Mouse (Mus musculus) c-Kit-positive CD71-negative TER-119-negative erythroid progenitor cells, embryonic 14.5 days (primary cell): ENCODE results near the gene Tmem132d.

Source experiments
- DNase-seq: peaks from one replicate; pipeline ENCODE4 v3.0.0-alpha.2; 2013; ENCODE audit warnings: low read depth

Gene Tmem132d

DNA sequence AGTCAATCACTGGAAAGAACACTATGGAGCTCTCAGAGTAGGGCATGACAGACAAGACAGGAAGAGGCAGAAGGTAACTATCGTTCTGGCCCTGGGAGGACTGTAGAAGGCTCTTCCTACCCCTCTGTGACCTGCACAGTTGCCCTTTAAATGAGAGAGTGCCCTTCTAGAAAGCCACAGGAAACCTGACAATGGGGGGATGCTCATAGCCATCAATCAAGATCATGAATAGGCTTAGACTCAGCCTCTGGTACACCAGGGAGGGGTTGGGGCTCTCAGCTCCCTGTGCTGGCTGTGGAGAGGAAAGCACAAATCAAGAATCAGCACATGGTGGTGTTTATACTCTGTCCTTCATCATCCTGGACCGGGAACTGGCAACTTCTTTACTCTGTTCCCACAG lies 227.2 kb downstream of the Tmem132d start:
- DNase-seq = no peak

DNA sequence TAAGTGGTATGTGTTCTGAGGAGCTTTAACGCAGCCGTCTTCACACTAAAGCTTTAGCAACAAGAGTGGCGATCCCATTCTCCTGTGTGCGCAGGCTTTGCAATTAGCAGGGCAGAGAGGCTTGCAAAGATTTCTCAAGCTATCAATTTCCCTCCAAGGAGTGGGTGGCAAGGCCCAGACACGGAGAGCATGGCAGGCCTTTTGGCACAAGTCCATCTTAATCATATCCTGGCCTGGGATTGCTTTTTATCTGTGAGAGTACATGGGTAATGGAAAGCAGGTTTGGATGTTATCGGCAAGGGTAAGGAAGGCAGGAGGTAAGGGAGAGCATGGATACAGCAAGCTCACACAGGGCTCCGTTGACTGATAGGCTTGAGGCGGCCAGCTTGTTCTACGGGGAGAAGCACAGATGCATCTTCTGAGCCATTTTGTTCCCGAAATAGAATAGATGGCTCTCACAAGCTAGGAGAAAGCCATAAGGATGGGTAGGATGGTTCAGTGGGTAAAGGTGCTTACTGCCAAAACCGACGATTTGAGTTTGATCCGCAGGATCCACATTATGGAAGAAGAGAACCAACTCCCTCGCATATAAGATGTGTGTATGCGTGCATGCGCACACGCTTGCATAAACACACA lies 228.1 kb downstream of the Tmem132d start:
- DNase-seq = no peak

DNA sequence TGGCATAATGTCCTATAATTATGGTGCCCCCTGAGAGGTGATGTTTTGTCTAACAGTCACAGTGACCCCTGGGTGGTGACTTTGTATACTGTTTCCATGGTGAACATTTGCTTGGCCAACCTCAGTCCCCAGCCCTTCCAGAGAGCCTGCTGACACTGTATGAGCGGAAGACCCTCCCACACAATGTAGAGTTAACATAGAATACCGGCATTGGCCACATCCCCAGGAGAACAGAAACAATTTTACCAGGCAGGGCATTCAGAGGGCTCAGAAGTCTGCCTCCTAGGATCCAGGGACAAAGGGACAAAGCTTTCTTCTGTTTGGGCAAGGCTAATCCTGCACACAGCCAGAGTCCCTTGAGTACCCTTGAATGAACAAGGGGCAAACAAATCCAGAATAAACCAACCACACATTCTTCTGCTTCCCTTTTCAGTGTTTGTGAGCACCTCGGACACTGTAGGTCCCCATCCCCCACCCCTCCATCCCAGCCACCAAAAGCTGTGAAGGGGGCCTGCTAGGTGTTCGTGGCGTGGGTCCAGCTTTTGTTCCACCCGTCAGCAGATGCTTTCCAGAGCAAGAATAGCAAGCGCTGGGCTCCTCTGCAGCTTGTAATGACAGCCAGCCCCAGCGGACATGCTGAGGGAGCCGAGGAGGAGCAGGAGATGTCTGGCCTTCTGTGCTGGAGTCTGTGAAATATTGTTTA lies 228.8 kb downstream of the Tmem132d start:
- no peak for DNase-seq

DNA sequence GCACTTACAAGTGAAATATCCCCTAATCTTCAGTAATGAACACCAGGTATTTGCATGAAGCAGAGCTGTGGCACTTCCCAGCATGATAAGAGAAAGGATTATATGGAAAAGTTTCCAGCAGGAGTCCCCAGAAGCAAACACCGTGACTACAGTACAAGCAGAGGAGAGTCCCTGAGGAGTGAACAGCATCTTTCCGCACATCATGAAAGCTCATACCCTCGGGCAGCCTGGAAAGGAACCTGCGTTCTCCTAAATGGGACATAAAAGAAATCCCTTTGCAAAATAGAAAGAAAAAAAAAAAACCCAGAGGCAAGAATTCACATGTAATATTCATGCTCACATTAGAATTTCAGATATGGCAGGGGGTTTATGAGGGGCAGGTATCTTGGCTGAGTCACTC lies 238.8 kb downstream of the Tmem132d start:
- DNase-seq = no peak

DNA sequence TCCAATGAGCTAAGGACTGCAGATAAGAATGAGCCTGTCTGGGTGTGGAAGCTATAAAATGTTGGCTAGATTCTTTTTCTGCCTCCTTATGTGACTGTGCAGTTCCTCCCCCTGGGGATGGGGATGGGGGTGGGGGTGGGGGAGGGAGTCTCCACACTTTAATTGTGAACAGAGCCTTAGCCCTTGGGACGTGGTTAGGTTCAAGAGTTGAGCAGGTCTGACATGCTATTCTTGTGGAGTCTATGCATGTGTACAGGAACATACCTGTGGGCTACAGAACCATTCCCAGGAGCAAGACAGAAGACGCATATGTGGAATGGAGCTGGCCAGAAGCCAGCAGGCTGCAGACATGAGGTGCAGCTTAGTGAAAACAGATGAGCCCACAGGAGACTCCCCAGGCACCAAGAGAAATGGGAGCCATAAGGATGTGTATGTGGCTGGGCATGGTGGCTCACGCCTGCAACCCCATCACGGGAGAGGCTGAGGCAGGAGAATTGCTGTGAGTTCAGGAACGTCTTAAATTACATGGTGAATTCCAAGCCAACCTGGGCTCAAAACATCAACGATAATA lies 240.3 kb downstream of the Tmem132d start:
- DNase-seq = no peak

DNA sequence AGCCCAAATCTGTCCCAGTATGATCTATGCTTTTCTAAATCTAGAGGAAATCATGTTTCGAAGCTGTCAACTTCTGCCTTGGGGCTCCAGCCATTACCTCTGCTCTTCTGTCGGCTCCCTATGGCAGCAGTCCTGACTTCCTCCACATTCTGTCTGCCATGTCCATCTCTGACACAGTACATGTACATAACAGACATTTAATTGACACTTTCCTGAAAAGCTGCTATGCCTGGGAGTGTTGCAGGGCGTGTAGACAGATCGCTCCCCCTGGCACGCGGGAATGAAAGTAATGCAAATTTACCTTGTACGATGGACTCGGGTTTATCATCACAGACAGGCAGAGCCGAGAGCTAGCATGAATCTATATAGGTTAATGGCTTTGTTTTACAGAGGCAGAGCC lies 241.2 kb downstream of the Tmem132d start:
- no peak for DNase-seq

DNA sequence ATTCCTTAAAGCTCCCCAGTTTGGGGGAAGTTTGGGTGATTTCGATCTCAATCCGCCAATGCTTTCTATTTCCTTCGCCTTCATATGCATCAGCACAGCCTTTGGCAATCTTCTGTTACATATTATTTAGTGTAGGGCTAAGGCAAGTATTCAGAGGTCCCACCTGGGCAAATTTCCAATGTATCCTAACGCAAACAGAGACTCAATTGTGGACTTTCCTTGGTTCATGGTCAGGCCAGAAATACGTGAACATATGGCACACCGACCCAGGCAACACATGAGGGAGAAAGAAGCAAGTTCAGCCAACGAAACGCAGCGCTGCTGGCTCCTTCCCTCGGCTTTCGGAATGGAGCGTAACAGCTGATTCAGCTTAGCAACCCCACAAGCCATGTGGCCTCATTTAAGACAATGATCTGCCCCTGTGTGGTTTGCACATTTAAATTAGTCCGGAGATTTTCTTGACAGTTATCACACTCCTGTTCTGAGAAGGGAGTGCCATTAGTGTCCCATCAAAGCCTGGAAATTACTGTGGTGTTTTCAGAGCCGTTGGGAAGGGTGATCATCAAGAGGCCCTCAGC lies 242.5 kb downstream of the Tmem132d start:
- no peak for DNase-seq

DNA sequence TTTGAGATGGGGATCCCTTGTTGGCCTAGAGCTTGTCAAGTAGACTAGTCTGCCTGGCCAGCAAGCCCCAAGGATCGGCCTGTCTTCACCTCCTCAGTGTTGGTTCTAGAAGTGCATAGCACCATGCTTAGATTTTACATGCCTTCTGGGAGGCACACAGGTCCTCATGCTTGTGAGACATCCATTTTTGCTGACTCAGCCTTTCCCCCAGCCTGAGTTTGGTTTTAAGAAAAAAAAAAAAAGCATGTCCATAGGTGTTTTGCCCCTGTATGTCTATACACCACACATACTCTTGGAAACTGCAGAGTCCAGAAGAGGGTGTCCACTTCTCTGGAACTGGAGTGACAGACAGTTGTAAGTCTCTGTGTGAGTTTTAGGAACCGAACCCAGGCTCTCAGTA lies 256.6 kb downstream of the Tmem132d start:
- DNase-seq = no peak

DNA sequence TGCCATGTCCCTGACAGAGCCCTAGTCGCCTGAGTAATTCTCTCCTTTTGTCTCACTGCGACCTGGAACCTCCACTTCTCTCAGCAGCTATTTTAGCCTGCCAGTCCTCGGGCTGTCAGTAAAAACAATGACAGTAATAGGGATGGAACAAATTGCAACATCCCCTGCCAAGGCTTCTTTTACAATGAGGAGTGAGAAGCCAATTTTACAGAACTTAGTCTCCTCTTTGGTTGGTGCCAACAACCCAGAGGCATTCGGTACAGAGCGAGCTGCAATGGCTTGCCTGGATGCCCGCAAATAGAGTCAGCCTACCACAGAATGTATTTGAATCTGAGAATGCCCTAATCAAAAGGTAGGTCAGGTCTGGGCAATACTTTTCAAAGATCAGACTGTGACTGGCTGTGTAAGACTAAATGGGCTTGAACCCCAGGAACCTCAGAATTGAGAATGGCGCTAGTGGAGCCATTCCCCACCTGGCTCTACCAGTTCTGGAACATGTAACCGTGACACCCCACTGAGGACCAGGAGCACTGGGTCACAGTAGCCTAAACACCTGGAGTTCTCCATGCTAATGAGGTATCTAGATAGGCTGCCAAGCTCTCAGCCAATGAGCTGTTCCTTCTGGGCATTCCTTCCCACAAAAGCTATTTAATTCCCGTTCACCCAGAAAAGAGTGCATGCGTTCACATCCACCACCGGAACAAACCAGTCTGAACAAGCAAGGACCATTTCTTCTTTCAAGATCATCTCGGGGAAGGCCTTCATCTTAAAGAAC lies 273.8 kb downstream of the Tmem132d start:
- DNase-seq = no peak

DNA sequence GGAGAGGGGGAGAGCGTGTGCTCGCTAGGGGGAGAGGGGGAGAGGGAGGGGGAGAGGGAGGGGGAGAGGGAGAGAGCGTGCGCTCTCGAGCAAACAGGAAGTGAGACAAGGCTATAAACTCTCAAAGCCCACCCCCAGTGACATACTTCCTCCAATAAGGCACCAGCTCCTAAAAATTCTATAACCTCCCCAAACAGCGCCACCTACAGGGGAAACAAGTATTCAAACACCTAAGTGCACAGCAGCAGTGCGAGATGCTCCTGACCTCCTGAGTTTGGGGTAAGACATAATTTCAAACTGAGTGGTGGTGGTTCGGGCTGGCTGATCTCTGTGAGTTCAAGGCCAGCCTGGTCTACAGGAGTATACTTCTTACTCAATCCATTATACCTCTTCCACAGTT lies 281.4 kb downstream of the Tmem132d start:
- no peak for DNase-seq

DNA sequence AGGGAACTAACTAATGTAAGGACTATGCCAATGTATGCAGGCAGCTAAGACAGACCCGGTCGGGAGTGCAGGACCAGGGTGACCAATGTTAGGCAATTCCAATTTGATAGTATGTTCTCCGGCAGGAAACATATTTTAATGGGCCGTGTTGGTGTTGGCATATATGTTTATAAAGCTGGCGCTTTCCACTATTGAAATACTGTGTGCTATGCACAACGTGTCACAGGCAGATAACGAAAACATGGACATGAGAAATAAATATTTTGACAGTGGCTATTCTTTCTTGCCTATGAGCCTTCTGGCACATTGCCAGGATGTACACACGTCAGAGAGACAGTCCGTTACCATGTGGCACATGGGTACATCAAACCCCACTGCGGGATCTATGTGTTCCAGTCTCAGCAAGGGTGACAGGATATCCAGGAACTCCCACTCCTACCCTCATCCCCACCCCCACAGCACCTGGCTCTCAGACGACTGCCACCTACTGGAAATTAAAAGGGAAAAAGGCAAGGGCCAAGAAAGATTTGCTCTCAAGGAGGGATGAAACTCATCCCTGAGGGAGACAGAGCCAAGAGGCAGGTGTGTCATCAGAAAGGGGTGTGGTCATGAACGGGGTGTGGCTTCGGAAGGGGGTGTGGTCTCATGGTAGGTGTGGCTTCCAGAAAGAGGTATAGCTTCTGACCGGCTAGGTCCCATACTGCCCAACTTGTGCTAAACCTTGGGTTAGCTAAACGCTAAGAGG lies 285.8 kb downstream of the Tmem132d start:
- no peak for DNase-seq

DNA sequence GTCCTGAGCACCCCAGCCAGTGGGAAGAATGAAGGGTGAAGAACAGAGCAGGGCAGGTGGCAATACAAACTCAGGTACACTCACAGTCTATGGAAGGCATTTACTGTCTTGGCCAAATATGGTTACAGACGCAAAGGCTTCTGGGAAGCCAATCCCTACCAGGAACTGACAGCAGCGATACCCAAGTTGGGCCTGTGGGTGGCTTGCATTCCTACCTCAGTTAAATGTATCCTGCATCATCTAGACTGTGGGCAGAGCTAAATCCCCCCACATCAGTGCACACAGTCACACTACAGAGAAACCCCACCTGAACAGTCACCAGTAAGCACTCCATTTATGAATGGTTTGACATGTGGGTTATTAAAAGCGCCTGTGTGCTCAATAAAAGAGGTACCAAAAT lies 288.1 kb downstream of the Tmem132d start:
- no peak for DNase-seq

DNA sequence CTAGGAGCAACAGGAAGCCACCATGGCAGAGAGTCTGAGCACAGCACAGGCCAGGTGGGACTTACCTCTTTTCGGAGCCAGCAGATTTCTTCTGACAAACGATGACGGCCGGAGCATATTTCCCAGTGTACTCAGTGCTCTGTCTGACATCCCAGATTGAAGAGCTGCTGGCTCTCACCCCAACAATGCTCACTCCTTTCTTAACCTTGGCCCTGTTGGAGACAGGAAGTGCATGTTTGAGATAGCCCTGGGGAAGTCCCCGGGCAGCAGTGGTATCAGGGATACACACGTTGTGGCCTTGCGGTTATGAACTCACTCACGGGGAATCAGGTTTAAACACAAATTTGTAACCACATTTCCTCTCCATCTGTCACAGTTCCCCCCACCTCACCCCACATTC lies 296.1 kb downstream of the Tmem132d start:
- peak; percentile 6 for DNase-seq

DNA sequence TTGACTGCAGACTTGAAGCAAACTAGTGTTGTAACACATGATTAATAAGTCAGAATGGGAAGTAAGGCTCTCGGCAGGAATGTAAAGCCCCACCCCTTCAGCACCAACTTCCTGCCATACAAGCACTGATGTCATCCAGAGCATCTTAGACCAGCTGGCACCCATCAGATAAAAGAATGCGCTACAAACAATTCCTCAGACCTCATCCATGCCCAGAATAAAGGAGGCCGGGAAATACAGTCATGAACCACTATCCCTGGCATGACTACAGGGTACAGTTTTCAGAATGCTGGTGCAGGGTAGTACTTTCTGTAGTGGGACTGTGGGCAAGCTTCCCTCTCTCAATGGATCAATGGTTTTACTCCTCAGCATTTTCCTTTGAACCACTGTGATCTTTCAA lies 310.2 kb downstream of the Tmem132d start:
- DNase-seq = no peak

DNA sequence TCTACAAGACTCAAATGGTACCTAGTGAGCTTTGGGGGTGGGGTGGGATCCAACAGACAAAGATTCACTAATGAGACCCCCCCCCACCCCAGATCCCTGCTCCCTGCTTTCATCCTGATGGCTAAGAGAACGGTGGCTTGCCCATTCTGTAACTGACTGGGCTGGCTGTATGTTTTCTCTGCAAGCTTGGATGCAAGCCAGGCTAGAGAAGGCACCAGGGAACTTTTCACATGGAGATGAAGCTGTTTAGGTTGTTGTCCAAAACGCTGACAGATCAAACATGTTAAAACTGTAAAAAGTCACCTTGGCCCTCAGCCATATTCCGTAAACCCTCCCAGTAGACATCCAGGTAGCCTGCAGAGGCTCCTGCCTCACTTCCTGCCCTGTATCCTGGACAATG lies 313.7 kb downstream of the Tmem132d start:
- DNase-seq = no peak

DNA sequence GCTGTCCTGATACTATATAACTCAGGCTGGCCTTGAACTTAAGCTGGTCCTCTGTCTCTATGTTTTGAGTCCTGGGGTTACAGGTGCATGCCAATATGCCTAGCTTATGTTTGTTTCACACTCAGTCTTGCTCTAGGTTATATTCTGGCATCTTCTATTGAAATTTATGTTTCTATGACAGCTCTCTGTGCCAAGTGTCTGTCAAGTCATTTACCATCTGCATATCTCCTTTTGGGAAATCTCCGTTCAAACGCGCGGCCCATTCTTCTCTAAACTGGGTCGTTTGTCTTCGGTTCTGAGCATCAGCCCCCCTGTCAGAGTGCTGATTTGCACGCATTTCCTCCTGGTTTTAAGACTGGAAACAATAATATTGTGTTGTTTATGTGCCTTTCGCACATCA lies 319.8 kb downstream of the Tmem132d start:
- DNase-seq = no peak

DNA sequence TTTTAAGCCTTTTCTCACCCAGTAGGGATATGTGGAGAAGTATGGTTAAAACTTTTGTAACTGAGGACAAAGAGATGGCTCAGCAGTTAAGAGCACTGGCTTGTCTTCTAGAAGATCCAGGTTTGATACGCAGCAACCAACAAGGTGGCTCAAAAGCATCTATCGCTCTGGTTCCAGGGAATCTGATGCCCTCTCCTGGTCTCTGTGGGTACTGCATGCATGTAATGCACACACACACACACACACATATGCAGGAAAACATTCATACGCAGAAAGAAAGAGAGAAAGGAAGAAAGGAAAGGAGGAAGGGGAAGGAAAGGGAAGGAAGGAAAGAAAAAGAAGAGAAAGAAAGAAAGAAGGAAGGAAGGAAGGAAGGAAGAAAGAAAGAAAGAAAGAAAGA lies 320.4 kb downstream of the Tmem132d start:
- no peak for DNase-seq

DNA sequence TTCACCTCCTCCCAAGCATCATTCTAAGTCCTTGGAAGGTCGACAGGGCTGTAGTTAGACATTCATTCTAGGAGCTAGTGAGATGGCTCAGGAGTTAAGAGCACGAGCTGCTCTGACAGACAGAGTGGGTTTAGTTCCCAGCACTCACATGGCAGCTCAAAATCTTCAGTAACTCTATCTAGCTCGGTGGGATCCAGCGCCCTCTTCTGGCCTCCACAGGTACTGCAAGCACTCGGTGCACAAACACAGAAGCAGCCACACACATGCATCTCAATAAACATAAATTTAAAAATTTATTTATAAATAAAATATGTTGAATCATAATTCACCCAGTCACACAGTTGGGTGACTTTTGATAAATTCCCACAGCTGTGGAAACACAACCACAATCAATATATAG lies 321.2 kb downstream of the Tmem132d start:
- no peak for DNase-seq

DNA sequence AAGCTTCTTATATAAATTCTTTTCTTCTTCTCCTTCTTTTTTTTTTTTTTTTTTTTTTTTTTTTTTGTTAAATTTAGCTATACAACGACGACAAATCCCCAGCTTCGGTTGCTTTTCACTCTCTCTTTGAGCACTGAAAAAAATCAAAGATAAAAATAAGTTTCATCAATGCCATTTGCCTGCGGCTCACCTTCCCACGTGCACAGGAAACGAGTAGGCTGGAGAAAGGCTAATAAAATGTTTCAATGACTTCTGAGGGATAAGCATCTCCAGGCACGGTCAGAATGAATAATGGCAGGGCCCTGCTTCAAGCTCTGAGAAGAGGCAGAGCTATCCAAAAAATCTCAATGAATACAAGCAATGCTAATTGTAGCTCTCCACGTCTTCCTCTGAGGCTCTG lies 330.3 kb downstream of the Tmem132d start:
- DNase-seq = no peak

DNA sequence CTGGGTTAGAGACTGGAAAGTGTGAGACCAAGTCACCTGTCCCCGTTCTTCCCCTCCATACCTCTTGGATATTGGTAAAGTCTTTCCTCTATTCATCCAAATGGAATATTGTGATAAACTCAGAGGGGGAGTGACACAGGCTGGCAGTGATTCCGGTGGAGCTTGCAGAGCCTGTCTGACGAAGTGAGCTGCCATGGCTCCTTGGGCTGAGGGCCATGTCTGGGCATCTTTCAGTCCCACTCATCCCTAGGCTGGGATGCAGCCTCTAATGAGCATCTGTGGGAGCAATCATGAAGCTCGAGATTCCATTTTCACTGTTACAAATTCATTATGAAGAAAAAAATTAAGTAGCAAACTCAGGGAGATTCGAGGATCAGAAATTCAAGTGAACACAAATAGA lies 332.5 kb downstream of the Tmem132d start:
- no peak for DNase-seq

DNA sequence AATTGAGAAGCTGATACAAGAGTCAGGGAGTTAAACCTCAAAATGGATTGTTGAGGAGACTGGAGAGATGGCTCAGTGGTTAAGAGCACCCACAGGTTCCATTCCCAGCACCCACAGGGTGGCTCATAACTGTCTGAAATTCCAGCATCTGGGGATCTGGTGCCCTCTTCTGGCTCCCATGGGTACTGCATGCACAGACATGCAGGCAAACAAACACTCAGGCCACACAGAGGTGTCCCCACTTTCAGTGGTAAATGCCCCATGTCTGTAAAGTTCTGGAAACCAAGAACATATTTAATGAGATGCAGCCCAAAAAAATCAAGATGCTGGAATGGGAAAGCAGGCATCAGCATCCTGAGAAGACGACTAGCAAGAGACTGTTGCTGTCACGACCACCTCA lies 333.4 kb downstream of the Tmem132d start:
- DNase-seq = no peak

DNA sequence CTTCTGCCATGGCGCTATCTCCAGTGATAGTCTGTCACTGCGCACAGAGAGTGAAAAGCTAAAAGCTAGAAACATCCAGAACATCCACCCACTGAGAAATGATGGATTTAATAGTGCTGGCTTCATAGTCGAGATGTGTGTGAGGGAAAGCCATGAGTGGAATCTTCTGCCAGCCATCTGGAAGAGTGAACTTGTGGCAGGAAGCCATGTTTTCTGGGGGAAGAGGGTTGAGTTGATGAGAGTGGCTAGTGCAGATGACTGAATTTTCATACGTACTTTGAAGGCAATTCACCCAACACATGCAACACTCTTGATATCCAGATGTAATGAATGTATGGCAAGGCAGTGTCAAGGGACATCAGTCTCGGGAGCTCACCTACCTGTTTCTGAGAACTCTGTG lies 342.3 kb downstream of the Tmem132d start:
- DNase-seq = no peak
